Mouse (Mus musculus) mouse trophoblast stem cell (cell line): ENCODE results near the gene Mst1.

Source experiments
- in situ Hi-C, 2 experiments: fragments of 300-500 bp; cut with MseI, MboI; formaldehyde crosslinking; loops; 2 replicates in 1 of 2; 3 replicates in 1 of 2; pipeline ENCODE4 v1.15.1; 2025

The Mst1 gene

DNA sequence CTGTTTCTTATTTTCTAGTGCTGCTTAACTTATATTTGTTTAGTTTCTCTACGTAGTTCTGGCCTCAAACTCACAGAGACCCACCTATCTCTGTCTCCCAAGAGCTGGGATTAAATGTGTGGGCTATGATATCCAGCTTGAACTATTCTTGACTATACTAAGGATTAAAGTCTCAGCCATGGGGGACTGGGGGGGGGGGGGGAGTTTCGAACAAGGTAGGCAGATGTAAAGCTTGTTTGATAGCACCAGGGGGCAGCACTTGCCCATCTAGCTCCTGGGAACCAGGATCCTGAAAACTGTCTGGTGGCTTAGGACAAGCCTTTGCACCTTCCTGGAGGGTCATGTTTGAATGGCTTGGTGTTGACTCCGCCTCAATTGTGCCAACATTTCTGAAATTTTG, 15.3 kb downstream of the Mst1 start:
- in situ Hi-C loops = loop anchor here (5.0 kb wide), 2 partner anchors 42 to 97 kb away; partner anchors contain the start of gene Bsn (in 1 of the 2)

DNA sequence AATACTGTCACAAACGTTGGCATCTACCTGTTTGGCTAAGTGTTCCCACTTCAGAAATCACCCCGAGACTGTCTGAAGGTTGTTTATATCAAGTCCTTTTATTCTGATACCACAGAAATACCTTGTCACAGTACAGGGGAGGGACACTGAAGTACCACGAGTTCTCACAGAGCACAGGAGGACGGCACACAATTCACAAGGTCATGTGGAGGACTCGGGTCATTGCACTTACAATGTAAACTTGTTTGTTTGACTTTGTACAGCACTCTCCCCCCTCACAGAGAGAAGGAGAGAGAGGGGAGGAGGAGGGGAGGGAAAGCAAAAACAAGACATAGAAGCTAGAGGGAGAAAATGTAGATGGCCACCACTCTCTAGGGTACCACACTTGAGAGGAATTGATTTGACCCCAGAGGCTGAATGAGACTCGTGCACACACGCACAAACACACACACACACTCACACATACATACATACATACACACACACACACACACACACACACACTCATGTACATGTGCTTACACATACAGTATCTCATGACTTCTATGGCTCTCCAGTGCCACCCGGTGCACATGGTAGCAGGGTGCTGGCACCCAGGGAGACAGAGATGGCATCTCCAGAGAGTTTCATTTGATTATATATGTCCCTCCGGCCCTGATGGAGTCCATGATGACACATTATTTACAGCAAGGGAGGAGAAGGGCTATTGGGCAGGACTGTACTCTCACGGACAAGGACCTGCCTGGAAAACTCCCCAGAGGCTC, 15.9 kb downstream of the Mst1 start:
- in situ Hi-C loops = loop anchor here (5.0 kb wide), 2 partner anchors 41 to 96 kb away; partner anchors contain the start of gene Bsn (in 1 of the 2)

DNA sequence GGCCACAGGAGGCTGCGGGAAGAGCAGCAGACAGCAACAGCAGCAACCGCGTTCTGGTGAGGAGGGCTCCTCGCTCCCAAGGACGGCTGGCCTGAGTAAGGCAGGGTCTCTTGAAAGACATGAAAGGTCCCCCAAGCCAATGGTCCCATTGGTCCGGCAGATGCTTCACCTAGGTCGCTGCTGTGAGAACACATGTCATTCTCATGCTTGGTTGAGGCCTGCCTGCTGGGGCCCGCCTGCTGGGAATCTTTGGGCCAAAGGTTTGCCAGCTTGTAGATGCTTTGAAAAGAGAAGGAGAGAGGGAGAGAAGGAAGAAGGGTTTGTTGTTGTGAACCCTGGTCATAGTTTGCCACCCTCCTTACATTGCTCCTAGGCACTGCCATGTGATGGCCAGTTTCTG, 19.4 kb downstream of the Mst1 start:
- in situ Hi-C loops = loop anchor here (5.0 kb wide), 2 partner anchors 38 to 93 kb away; partner anchors contain the start of gene Bsn (in 1 of the 2)

DNA sequence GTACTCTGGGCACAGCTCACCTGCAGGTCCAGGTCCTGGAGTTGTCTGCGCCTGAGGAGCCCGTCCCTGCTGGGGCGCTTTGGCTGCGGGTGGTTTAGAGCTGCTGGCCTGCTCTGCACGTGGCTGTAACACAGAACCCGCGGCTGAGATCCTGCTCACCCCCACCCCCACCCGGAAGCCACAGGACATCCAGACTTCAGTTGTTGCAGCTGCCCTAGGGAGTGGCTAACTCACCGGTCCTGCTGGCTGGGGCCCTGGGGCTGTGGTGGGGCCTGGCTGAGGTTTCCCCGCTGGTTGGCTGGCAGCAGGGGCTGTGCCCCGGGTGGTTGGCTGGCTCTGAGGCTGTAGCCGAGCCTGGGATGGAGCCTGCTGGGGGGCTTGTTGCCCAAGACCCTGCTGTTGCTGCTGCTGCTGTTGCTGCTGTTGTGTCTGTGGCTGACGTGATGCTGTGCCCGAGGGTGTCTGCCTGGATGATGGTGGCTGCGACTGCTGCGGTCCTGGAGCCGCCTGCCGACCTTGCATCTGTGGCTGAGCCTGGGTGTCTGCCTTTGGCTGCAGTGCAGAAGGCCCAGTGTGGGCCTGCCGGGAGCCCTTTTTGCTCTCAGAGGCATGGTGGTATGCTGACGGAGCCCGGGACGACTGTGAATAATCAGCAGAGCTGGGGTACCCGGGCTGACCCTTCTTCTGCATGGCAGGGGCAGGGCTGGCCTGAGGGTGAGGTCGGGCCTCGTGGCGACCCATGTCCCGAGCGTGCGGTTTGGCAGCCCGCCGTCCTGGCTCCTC, 24.7 kb downstream of the Mst1 start:
- in situ Hi-C loops = no loop called here

DNA sequence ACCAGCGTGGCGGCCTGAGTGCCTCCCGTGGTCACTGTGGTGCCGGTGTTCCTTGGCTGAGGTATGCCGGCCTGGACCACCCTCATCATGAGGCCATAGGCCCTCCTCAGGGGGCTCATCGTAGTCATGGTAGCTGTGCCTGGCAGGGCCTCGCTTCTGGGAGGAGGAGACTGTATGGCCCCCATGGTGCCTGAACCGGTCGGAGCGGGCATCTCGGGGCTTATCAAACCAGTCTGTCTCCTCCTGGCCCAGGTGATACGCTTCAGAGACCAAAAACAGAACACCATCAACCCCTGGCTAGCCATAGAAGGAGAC, 25.3 kb downstream of the Mst1 start:
- in situ Hi-C loops = no loop called here

DNA sequence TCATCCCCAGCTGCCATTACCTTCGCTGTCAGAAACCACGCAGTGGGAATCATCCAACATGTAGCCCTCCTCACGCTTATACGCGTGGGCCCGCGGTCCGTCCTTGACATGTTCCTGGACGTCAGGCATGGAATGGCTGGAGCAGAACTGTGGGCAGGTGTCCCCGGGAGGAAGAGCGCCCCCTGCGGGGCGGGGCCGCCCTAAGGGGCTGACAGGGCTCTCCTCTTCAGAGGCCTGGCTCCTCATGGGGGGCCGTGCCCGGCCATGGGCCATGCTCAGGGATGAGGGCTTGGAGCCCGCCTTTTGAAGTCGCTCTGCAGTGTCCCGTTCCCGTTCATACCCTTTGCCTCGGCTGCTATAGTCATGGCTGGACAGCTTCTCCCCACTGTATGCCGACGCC, 25.9 kb downstream of the Mst1 start:
- in situ Hi-C loops = no loop called here

DNA sequence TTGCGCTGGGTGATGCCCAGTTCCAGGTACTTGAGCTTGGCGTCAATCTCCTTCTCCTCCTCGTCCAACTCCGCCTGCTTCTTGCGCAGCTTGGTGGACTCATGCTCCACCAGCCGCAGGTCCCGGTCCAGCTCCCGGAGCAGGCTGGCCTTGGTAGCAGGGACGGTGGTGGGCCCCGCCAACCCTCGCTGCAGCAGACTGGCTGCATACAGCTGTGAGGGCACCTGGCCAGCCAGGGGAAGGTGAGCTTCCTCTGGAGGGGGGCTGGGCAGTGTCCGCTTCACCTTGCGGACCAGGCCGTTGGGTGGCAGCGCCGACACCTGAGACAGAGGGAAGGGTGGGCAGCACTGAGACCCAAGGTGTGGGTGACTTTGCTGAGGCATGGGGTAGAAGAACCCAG, 27.6 kb downstream of the Mst1 start:
- in situ Hi-C loops = no loop called here

DNA sequence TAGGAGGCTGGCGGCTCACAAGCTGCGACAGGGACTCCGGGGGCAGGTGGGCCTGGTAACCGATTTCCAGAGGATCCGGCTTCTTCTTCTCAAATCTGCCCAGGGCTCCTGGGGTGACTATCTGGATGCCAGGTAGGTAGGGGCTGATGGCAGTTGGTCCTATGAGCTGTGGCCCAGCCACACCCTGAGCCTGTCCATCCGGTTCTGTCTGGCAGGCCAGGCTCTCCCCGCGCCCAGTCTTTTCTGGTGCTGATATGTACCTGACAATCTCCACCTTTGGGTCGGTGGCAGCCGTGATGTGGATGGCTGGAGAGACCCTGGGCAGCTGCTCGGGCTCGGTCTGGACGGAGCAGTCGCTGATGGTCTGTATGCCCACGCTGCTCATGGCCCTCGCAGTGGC, 29.9 kb downstream of the Mst1 start:
- in situ Hi-C loops = no loop called here

DNA sequence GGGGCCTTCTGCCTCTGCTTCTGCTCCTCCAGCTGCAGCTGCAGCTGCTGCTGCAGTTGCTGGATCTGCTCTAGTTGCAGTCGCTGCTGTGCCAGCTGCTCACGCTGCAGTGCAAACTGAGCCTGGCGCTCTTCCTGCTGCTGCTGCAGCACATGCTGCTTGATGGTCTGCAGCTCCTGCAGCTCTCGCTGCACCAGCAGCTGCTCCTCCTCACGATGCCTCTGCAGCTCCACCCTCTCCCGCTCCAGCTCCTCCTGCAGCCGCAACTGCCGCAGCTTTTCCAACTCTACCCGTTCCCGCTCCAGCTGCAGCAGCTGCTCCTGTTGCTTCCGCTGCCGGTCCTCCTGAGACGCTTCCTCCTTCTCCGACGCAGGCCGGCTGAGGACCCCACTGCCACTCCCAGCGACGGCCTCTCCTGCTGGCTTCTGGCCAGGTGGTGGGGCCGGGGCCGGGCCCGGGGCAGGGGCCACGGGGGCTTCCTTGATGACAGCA, 30.9 kb downstream of the Mst1 start:
- in situ Hi-C loops = no loop called here

DNA sequence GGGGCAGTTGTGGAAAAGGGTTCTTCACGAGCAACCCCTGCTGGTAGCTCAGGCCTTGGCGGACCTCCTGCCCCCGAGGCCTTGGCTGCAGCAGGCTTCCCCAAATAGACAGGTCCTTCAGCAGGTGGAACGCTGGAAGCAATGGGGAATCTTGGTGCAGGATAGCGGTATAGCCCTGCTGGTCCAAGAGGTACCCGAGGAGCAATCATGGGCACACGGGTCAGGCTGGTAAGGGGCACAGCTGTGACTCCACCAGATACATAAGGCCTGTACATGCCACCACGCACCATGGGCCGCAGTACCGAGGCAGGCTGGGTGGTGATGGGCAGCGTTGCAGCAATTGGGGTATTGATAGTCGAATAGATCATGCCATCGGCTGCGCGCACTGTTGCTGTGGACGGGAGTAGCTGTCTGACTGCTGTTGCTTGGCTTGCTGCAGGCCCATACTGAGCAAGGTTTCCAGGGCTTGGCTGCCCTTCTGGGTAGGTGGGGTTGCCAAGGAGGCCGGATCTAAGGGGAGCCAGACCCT, 31.4 kb downstream of the Mst1 start:
- in situ Hi-C loops = no loop called here

DNA sequence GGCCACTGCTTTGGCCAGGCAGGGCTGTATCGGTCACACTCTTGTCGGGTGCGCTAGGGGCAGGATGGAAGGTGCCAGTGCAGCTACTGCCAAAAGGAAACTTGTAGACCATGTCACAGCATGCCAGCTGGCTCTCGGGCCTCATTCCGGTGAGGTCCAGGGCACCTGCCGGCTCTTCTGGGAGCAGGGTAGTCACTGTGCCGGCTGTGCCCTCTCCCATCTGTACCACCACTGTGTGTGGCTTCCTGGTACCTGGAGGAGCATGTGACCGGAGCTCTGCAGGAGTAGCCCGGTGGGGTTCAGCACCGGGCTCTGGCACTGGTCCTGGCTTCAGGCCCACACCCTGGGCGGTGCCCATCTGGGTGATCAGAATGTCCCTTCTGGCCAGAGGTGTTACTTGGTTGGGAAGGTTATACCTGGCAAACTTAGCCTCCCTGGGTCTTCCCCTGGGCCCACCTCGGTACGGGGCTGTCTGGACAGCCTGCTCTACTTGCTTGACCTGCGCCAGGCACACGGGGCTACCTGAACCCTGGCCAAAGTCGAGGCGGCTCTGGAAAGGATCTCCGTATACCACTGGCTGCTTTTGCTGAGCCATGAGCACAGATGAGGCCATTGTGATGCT, 32.6 kb downstream of the Mst1 start:
- in situ Hi-C loops = no loop called here

DNA sequence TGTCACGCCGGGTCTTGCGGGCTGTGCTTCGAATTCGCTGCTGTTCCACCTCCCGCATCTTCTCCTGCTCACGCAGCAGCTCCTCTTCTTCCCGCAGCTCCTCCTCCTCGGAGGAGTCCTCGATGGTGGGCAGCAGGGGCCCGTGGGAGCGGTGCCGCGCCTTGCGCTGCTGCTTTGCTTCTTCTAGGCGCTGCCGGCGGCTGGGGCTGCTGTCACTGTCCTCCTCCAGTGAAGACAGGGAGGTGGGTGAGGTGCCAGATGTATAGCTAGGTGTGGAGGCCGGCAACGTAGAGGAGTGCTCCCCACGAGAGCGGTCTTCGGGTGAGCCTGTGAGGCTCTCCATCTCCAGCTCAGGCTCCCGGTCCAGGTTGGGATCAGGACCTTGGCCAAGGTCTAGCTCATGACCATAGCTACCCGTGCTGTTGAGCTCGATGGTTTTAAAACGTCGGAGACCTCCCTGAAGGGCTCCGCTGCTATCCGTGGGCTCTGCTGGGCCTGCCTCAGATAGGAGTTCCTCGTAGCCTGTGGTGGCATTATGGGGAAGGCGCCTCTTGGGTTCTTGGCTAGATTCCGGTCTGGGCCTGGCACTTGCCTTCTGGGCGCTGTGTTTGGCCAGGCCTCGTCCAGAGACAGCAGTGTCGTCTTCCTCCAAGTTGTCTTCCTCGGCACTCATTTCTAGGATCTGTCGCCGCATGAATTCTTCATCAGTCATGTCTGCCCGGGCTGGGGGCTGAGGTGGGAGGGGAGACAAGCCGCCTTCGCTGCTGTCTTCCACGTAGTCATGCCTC, 35.2 kb downstream of the Mst1 start:
- in situ Hi-C loops = no loop called here

DNA sequence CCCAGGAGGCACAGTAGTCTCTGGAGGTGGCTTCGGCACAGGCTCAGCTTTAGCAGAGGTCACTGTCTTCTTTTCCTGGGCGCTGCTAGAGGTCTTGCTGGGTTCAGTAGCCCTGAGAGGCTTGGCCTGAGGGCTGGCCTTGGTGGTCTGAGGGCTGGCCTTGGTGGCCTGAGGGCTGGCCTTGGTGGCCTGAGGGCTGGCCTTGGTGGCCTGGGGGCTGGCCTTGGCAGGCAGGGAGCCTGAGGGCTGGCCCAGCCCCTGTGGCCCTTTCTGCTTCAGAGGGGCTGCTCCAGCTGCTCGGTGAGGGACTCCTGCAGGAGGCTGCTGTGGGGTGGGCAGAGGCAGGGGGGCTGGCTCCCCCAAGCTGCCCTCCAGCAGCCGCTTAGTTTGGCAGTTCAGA, 36.9 kb downstream of the Mst1 start:
- in situ Hi-C loops = no loop called here

DNA sequence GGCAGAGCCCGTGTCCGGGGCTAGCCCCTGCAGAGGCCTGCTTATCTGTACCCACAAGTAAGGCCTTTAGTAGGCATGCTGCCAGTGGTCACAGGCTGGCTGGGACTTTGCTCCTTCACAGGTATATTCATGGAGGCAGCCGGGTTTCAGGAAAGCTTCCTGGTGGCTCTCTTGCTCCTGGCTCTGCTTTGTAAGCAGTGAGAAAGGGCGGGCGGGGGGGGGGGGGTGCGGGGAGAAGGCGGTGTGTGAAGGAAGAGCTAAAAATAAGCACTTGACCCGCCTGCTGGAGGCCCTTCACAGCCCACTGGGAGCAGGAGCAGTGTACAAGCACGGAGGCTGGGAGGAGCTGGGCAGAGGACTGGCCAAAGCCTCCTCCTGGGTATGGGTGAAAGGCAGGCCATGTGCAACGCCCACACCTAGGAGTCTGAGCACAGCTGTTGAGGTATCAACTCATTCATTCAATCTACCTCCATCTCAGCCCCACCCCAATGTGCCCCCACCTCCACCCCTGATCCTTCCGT, 39.7 kb downstream of the Mst1 start:
- in situ Hi-C loops = no loop called here

DNA sequence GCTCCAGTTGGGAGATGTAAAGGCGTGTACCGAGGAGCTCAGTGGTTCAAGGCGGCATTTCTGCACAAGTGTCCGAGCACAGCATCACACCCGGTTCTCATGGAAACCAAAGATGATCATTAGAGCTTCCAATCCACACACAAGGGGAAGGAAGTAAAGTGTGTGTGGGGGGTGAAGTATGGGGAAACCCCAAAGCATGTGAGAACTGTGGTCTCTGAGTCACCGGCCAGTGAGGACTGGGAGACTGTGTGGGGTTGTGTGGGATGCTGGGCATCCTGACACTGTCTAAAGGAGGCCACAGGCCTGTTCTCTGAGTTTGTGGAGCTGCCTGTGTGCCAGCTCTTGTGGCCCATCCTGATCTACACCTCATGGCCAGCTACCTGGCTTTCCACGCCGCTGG, 40.4 kb downstream of the Mst1 start:
- in situ Hi-C loops = no loop called here

DNA sequence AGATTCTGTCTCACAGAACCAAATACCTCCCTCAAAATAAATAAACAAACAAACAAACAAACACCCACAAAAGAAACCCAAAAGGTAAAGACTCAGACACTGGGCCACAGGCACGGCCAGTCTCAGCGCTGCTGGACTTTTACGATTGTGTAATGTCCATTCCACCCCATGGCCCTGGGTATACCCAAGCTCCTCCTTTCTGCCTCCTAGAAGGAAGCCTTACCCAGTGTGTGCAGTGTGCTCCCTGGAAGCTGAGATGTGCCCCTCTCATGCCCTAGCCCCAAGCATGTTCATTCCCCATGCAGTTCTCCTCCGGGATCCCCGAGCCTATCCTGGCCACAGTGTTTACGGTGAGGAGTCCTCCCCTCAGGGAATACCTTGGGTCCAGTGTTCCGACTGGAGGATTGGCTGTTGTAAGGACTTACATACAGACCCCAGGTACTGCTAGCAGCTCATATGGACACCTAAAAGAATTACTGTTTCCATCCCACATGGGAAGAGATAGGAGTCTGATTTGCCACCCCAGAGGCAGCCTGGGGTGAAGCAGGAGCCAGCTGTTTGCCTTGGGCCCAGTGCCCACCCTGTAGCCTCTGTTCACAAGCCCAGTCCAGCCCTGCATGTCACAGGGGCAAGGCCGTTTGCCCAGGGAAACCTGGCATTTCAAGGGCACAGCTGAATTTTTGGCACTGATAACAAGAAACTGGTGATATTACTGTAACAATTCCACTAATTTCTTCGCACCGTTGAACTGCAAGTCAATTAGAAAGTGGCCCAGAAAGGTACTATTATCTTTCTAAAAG, 41.1 kb downstream of the Mst1 start:
- in situ Hi-C loops = no loop called here

DNA sequence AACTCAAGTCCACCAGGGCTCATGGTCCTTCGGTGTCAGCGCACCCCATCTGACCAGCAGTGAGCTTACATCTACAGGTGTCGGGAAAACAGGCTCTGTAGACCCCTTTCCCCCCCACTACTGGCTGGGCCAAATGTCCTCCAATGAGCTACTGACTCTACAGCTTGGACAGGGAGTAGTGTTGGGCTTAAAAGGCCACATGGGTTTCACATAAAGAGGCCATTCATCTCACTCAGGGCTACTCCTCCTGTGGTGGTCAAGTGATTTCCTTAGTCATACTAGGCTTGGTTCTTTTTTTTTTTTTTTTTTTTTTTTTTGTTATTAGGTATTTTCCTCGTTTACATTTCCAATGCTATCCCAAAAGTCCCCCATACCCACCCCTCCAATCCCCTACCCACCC, 43.7 kb downstream of the Mst1 start:
- in situ Hi-C loops = no loop called here

DNA sequence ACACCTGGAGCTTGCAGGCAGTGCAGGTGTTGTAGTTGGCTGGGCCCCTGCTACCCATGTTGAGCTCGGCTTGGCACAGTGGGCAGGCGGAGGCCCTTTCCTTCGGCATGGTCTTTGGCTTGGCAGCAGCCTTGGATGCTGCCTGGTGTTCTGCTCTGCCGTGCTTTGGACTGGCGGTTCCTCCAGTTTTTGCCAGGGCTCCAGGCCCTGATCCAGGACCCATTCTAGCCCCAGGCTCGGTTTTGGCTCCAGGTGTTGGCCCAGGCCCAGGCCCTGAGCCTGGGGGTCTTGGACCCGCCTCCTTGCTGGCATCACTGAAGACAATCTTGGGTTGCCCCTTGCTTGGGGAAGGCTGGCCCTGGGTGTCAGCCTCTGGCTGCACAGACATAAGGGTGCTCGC, 45.5 kb downstream of the Mst1 start:
- in situ Hi-C loops = no loop called here

DNA sequence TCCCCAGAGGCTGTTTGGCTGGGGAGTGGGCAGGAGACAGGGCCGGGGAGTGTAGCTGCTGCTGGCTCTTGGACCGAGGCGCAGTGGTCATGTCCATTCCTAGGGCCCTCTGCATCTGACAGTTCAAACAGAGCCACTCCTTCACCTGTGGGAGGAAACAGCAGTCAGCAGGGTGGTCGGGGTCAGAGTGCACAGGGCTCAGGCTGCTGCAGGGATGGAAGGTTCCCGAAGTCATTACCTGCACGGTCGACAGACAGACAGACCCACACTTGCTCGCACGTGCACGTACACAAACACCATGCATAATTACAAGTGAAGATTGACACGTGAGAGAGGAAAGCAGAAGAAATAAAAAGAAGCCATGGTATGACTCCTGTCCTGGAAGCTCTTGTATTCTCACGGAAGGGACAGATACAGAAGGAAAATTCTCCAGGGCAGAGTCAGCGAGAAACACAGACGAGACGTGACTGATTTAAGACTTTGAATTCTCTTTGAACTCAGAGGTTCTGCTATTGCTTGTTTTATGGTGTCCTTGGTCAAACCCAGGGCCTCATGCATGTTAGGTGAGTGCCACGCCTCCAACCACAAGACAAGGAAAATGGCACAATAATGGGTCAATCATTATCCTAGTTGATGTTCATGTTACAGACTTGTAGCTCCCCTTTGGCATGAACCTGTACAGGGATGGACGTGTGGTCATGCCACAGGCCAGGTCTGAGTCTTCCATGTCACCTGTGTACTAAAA, 46.4 kb downstream of the Mst1 start:
- in situ Hi-C loops = no loop called here

DNA sequence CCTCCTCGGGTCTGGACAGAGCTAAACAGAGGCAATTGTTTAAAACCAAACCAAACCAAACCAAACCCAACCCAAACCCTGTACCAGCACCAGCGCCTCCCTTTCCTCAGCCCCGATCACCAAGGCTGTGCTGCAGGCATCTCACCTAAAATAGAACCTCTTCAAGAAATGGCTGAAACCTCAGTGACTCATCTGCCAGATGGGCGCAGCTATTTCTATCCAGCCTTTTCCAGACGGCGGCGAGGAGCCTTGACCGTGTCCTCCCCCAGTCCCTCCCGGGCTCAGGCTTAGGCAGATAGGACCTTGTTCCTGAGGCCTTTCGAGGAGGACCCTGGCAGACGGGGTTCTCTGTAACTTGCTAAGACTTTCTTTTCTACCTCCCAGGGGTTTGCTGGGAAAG, 48.0 kb downstream of the Mst1 start:
- in situ Hi-C loops = no loop called here
